Mouse (Mus musculus): Measurements from ENCODE around the gene Gm10334. TPM values are rescaled to one million over a fixed set of nuclear protein-coding genes. Genes with fewer than 3 reads are reported as not detected.
"Not testable (repeated sequence)": the region's sequence is repeated elsewhere in the genome, so short reads cannot be mapped to it uniquely, and the experiment has no call there.

Gm10334 gene
- total RNA-seq (2021), result under 1 TPM in 1 of 2 experiments, not detected in 1; 0.41 TPM

GRCm38 (mm10) chr6:41446045-41446444, at the start of gene Gm10334:
Gm10334 (minus strand) TSS chr6:41446145.
- intact Hi-C loops (cut with DNase I); DNase-seq (ENCODE audit: extremely low spot score in 1 of 2, low spot score in 2 of 2): not testable (repeated sequence)

- intact Hi-C loops (cut with DNase I), result not testable (repeated sequence)
Observed at GRCm38 (mm10) chr6:41458632-41459031, 12.7 kb upstream of the Gm10334 start, which contains the start of gene Prss1. Prss1 (plus strand) TSS chr6:41458932.

GRCm38 (mm10) chr6:41442261-41442660, 3.7 kb downstream of the Gm10334 start:
- intact Hi-C loops (cut with DNase I); DNase-seq (ENCODE audit: extremely low spot score in 1 of 2, low spot score in 2 of 2): not testable (repeated sequence)

More at GRCm38 (mm10) chr6:41458632-41459031, 12.7 kb upstream of the Gm10334 start, which contains the start of gene Prss1:
- not testable (repeated sequence) for DNase-seq (ENCODE audit: extremely low spot score in 1 of 2, low spot score in 2 of 2)

Other genes with a start within 250 kb of the Gm10334 start
- gene Try4, start 143.9 kb downstream of the Gm10334 start, total RNA-seq (2021), result not detected
- not detected for gene Try5, start 129.3 kb downstream of the Gm10334 start, total RNA-seq (2021)
- not detected for gene Try10, start 92.0 kb downstream of the Gm10334 start, total RNA-seq (2021)
- gene Prss3, start 68.5 kb downstream of the Gm10334 start, total RNA-seq (2021), result not detected
- not detected for gene Gm5771, start 53.8 kb downstream of the Gm10334 start, total RNA-seq (2021)
- gene Prss1, start 12.8 kb upstream of the Gm10334 start, total RNA-seq (2021), result not detected
- gene Prss2, start 75.6 kb upstream of the Gm10334 start, total RNA-seq (2021), result not detected
- 100 to 1,000 TPM; 131 to 163 TPM for gene Ephb6, start 159.3 kb upstream of the Gm10334 start, total RNA-seq (2021)
- 1 to 10 TPM; 1.7 to 2.1 TPM for gene Trpv6, start 190.3 kb upstream of the Gm10334 start, total RNA-seq (2021)
- not detected for gene Trpv5, start 234.6 kb upstream of the Gm10334 start, total RNA-seq (2021)
- gene Llcfc1, start 238.3 kb upstream of the Gm10334 start, total RNA-seq (2021), result not detected

Data from left cerebral cortex, postnatal 10 days (tissue).